Mouse (Mus musculus): ENCODE data around the gene Mmp25. TPM values are rescaled to one million over a fixed set of nuclear protein-coding genes. Genes with fewer than 3 reads are reported as not detected.
"Not testable (repeated sequence)": the region's sequence is repeated elsewhere in the genome, so short reads cannot be mapped to it uniquely, and the experiment has no call there.

The Mmp25 gene
- total RNA-seq, 4 experiments from 2014 or later: 0.19 to 0.34 (median 0.26) TPM

- no peak for DNase-seq (ENCODE audit: low spot score in 2 of 2)
Observed at GRCm38 (mm10) chr17:23600641-23601622, 44.1 kb downstream of the Mmp25 start, which contains the start of gene Zscan10. Zscan10 (plus strand) TSS chr17:23600856.

GRCm38 (mm10) chr17:23599605-23600063 lies 45.4 kb downstream of the Mmp25 start:
- DNase-seq (ENCODE audit: low spot score in 2 of 2): no peak

- peak; percentile 70 to 76 for DNase-seq (ENCODE audit: low spot score in 2 of 2)
Observed at GRCm38 (mm10) chr17:23598582-23599552, 46.2 kb downstream of the Mmp25 start, which contains the start of gene Zfp13. Zfp13 (minus strand) TSS chr17:23599487.

- DNase-seq (ENCODE audit: low spot score in 2 of 2): not testable (repeated sequence)
Observed at GRCm38 (mm10) chr17:23595139-23595538, 49.9 kb downstream of the Mmp25 start.

- DNase-seq (ENCODE audit: low spot score in 2 of 2): no peak
Observed at GRCm38 (mm10) chr17:23592926-23593300, 52.2 kb downstream of the Mmp25 start.

- DNase-seq (ENCODE audit: low spot score in 2 of 2): peak; percentile 93 to 96
Observed at GRCm38 (mm10) chr17:23592208-23592925, 52.7 kb downstream of the Mmp25 start.

GRCm38 (mm10) chr17:23587253-23587652 lies 57.8 kb downstream of the Mmp25 start:
- DNase-seq (ENCODE audit: low spot score in 2 of 2): no peak

- peak; percentile 62 to 74 for DNase-seq (ENCODE audit: low spot score in 2 of 2)
Observed at GRCm38 (mm10) chr17:23585721-23586491, 59.2 kb downstream of the Mmp25 start.

- no peak for DNase-seq (ENCODE audit: low spot score in 2 of 2)
Observed at GRCm38 (mm10) chr17:23584786-23585185, 60.3 kb downstream of the Mmp25 start.

Other genes with a start within 250 kb of the Mmp25 start
- not detected for gene Vmn2r117, start 165.6 kb downstream of the Mmp25 start, total RNA-seq (2022)
- 1 to 10 TPM; 6.2 to 8.4 (median 7.1) TPM for gene Zfp213, start 81.0 kb downstream of the Mmp25 start, total RNA-seq (2022)
- 10 to 100 TPM; 28.9 to 32.6 (median 31.6) TPM for gene Zfp13, start 45.8 kb downstream of the Mmp25 start, total RNA-seq (2022)
- gene Zscan10, start 44.4 kb downstream of the Mmp25 start, total RNA-seq (2022): not detected
- not detected for gene Bicdl2, start 15.2 kb upstream of the Mmp25 start, total RNA-seq (2022)
- gene Hcfc1r1, start 28.3 kb upstream of the Mmp25 start, total RNA-seq (2022): 100 to 1,000 TPM; 104 to 122 (median 108) TPM
- 1 to 10 TPM; 7.0 to 8.6 (median 7.4) TPM for gene Thoc6, start 28.6 kb upstream of the Mmp25 start, total RNA-seq (2022)
- gene Tnfrsf12a, start 32.2 kb upstream of the Mmp25 start, total RNA-seq (2022): 1 to 10 TPM; 6.4 to 9.8 (median 7.4) TPM
- gene Cldn6, start 34.0 kb upstream of the Mmp25 start, total RNA-seq (2022): not detected
- under 1 TPM in 1 of 4 experiments, not detected in 3; 0.68 TPM for gene Cldn9, start 38.7 kb upstream of the Mmp25 start, total RNA-seq (2022)
- under 1 TPM; 0.16 to 0.81 (median 0.32) TPM for gene 1520401A03Rik, start 77.5 kb upstream of the Mmp25 start, total RNA-seq (2022)
- gene Pkmyt1, start 81.1 kb upstream of the Mmp25 start, total RNA-seq (2022): 1 to 10 TPM; 4.3 to 5.2 (median 4.7) TPM
- 10 to 100 TPM; 53.1 to 56.9 (median 53.6) TPM for gene Paqr4, start 95.6 kb upstream of the Mmp25 start, total RNA-seq (2022)
- 1 to 10 TPM in 1 of 4 experiments, under 1 TPM in 3; 0.51 to 1.3 (median 0.68) TPM for gene Kremen2, start 100.6 kb upstream of the Mmp25 start, total RNA-seq (2022)
- gene Flywch1, start 126.3 kb upstream of the Mmp25 start, total RNA-seq (2022): 100 to 1,000 TPM; 324 to 395 (median 358) TPM
- gene Flywch2, start 140.8 kb upstream of the Mmp25 start, total RNA-seq (2022): 10 to 100 TPM in 2 of 4 experiments, 1 to 10 TPM in 2; 8.1 to 11.7 (median 10.1) TPM
- gene Srrm2, start 145.3 kb upstream of the Mmp25 start, total RNA-seq (2022): 100 to 1,000 TPM; 503 to 777 (median 666) TPM
- 100 to 1,000 TPM; 314 to 381 (median 345) TPM for gene Elob, start 183.9 kb upstream of the Mmp25 start, total RNA-seq (2022)
- under 1 TPM in 1 of 4 experiments, not detected in 3; 0.38 TPM for gene Prss33, start 190.8 kb upstream of the Mmp25 start, total RNA-seq (2022)
- gene Prss32, start 198.6 kb upstream of the Mmp25 start, total RNA-seq (2022): not detected
- 1 to 10 TPM; 1.8 to 2.3 (median 2.0) TPM for gene Prss41, start 198.9 kb upstream of the Mmp25 start, total RNA-seq (2022)
- gene Prss21, start 222.8 kb upstream of the Mmp25 start, total RNA-seq (2022): not detected
- gene Dcpp1, start 235.6 kb upstream of the Mmp25 start, total RNA-seq (2022): not detected
- not detected for gene Dcpp2, start 235.6 kb upstream of the Mmp25 start, total RNA-seq (2022)